20 mouse cellular contexts compared by ENCODE assay signal in the genomic region with DNA sequence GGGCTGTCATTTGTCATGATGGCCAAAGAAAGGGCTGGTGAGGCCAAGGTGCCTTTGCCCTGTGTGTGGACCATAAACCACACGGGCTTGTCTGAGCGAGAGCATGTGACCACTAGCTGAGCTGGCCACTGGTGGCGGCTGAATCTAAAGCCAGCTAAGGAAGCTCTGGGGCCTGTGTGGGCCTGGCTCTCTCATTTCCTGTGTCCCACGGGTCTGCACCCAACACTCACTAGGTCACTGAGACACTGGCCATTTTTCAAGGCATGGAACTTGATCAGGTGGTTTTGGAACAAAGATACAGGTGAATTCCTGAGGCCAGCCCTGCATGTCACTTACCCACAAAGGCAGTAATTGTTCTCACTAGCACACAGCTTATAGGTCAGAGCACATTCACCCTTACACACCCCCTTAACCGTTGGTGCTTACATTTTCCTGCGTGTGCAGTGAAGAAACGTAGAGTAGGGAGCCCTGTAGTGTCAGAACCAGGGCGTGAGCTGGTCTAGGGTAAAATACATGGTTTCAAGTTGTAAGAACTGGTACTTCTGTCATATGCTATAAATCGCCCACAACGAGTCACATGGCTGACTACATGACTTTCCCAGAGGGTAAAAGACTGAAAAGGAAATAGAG. TPM values are rescaled to one million over a fixed set of nuclear protein-coding genes. Genes with fewer than 3 reads are reported as not detected.
DNase-seq lines count a peak whose midpoint lies in the region; ATAC-seq lines count a peak whose summit lies in the region.
"Had no signal": no experiment of that assay in that cellular context is flagged by ENCODE, and none has a peak within 500 bp of the region (broad histone marks: within the 10 kb centered on the region; RNA-seq: fewer than 3 reads in every experiment).

No protein-coding gene starts in this region.

- 83% methylated on average over 10 of the region's 10 CpGs for WGBS in heart, embryonic 10.5 days
- 57% methylated on average over 10 of the region's 10 CpGs for WGBS in lung, embryonic 16.5 days
- WGBS in kidney, embryonic 16.5 days: 34% methylated on average over 10 of the region's 10 CpGs

- intact Hi-C loops in heart, postnatal 25 days (cut with DNase I): no loop called here

- no peak overlapping the region for H3K9ac ChIP-seq in lung, embryonic 16.5 days (ENCODE audit: low read length)
- no peak overlapping the region for H3K9ac ChIP-seq in kidney, embryonic 16.5 days (replicated peaks; ENCODE audit: low read length)
- H3K9ac ChIP-seq: embryonic facial prominence, embryonic 12.5 days; forebrain, embryonic 12.5 days; liver, embryonic 15.5 days; midbrain, embryonic 13.5 days had no signal

- no peak overlapping the region for H3K27ac ChIP-seq in heart, embryonic 10.5 days
- H3K27ac ChIP-seq in lung, embryonic 16.5 days (ENCODE audit: low read length): no peak overlapping the region; the same call in 1 of the 2 replicates
- peak overlapping the region; percentile 48; the same call in 1 of the 2 replicates for H3K27ac ChIP-seq in kidney, embryonic 16.5 days (ENCODE audit: low read length)
- H3K27ac ChIP-seq: embryonic facial prominence, embryonic 12.5 days; forebrain, embryonic 12.5 days; hindbrain, postnatal 0 days; liver, embryonic 15.5 days; midbrain, embryonic 13.5 days had no signal

- H3K9me3 ChIP-seq in heart, embryonic 10.5 days: no peaks in the 10 kb centered on the region
- no peaks in the 10 kb centered on the region for H3K9me3 ChIP-seq in lung, embryonic 16.5 days (ENCODE audit: control insufficient read depth, low read length)
- H3K9me3 ChIP-seq in kidney, embryonic 16.5 days (ENCODE audit: low read length): no peaks in the 10 kb centered on the region
- H3K9me3 ChIP-seq: embryonic facial prominence, embryonic 12.5 days; forebrain, embryonic 12.5 days; liver, embryonic 15.5 days; midbrain, embryonic 13.5 days had no signal

- H3K4me2 ChIP-seq in lung, embryonic 16.5 days (ENCODE audit: low read depth, low read length): no peak overlapping the region
- no peak overlapping the region for H3K4me2 ChIP-seq in kidney, embryonic 16.5 days (replicated peaks; ENCODE audit: low read depth, low read length)
- H3K4me2 ChIP-seq: embryonic facial prominence, embryonic 12.5 days; forebrain, embryonic 12.5 days; heart, embryonic 11.5 days; liver, embryonic 15.5 days; midbrain, embryonic 13.5 days had no signal

- 0 out of 2 replicates have a peak, but pooled peaks have one; percentile 26 for ATAC-seq in lung, embryonic 16.5 days (ENCODE audit: low read depth)
- peak; percentile 76 for ATAC-seq in kidney, embryonic 16.5 days (ENCODE audit: low FRiP score, low TSS enrichment)
- ATAC-seq: hindbrain, postnatal 0 days; midbrain, embryonic 13.5 days had no signal

- H3K4me1 ChIP-seq in heart, embryonic 10.5 days: no peaks in the 10 kb centered on the region
- 0 out of 2 replicates have a peak, but pooled peaks cover 2% of the 10 kb centered on the region for H3K4me1 ChIP-seq in lung, embryonic 16.5 days (replicated peaks; ENCODE audit: control insufficient read depth, insufficient read depth, low read length)
- H3K4me1 ChIP-seq in kidney, embryonic 16.5 days (ENCODE audit: insufficient read depth, low read length): peaks cover 9% of the 10 kb centered on the region; the same call in 1 of the 2 replicates
- H3K4me1 ChIP-seq: embryonic facial prominence, embryonic 12.5 days; forebrain, embryonic 12.5 days; midbrain, embryonic 13.5 days had no signal

- DNase-seq in heart, embryonic 10.5 days (ENCODE audit: low spot score): peak; percentile 56
- DNase-seq in heart, postnatal 25 days (ENCODE audit: low spot score): no peak
- no peak for DNase-seq in lung, postnatal 14 days
- DNase-seq in right cerebral cortex, adult 2 months (ENCODE audit: low spot score in 2 of 2): no peak
- no peak for DNase-seq in frontal cortex, postnatal 14 days (ENCODE audit: low spot score in 2 of 2)
- DNase-seq: cerebellum, adult 11-12 months; cerebellum, postnatal 10 days; liver; right cerebral cortex, postnatal 14 days; thymus, postnatal 14 days had no signal

- no peak overlapping the region for H3K4me3 ChIP-seq in heart, embryonic 10.5 days
- no peak overlapping the region for H3K4me3 ChIP-seq in lung, embryonic 16.5 days (ENCODE audit: low read length)
- no peak overlapping the region for H3K4me3 ChIP-seq in kidney, embryonic 16.5 days (ENCODE audit: low read length)
- H3K4me3 ChIP-seq: embryonic facial prominence, embryonic 12.5 days; erythroblast, embryonic 14.5 days; forebrain, embryonic 12.5 days; liver, embryonic 15.5 days; megakaryocyte, embryonic 14.5 days; midbrain, embryonic 13.5 days had no signal

- H3K36me3 ChIP-seq in heart, embryonic 10.5 days: peaks cover 41% of the 10 kb centered on the region
- H3K36me3 ChIP-seq in lung, embryonic 16.5 days (ENCODE audit: control insufficient read depth, insufficient read depth, low read length): peaks cover 6% of the 10 kb centered on the region
- peaks cover 17% of the 10 kb centered on the region for H3K36me3 ChIP-seq in kidney, embryonic 16.5 days (ENCODE audit: insufficient read depth, low read length)
- H3K36me3 ChIP-seq: liver, embryonic 15.5 days had no signal

- no peaks in the 10 kb centered on the region for H3K27me3 ChIP-seq in heart, embryonic 10.5 days (ENCODE audit: insufficient read depth, poor library complexity, severe bottlenecking)
- no peaks in the 10 kb centered on the region for H3K27me3 ChIP-seq in lung, embryonic 16.5 days (ENCODE audit: control insufficient read depth, insufficient read depth, low read depth, low read length)
- H3K27me3 ChIP-seq in kidney, embryonic 16.5 days (ENCODE audit: insufficient read depth, low read length): no peaks in the 10 kb centered on the region
- H3K27me3 ChIP-seq: embryonic facial prominence, embryonic 12.5 days; forebrain, embryonic 12.5 days; liver, embryonic 15.5 days; midbrain, embryonic 13.5 days had no signal

RNA-seq across cellular contexts. Expression of gene Dzip1, which starts 50.4 kb away (rescaled TPM):
- polyA plus RNA-seq in heart, embryonic 10.5 days (2016; fragmentation: Nextera tagmentation; extraction: Ambion mirVana): 8.8 and 15.3 TPM in 2 replicates
- total RNA-seq in heart, postnatal 25 days (2021): 1 to 10 TPM; 2.2 to 2.3 TPM
- polyA plus RNA-seq in lung, embryonic 16.5 days (2015; fragmentation: Nextera tagmentation; extraction: Ambion mirVana): 13.1 and 13.4 TPM in 2 replicates
- 15.8 and 18.6 TPM in 2 replicates for polyA plus RNA-seq in kidney, embryonic 16.5 days (2015; fragmentation: Nextera tagmentation; extraction: Ambion mirVana)
